Mouse (Mus musculus) ES-E14 (cell line): Measurements from ENCODE around the gene Kcnh5. TPM values are rescaled to one million over a fixed set of nuclear protein-coding genes. Genes with fewer than 3 reads are reported as not detected.

Experiments
- DNase-seq: peaks from one replicate; pipeline ENCODE4 v3.0.0-alpha.2; 2013; ENCODE audit warnings: low read depth, low spot score
- H3K27ac ChIP-seq: 2 replicates; pipeline ENCODE4 v1.5.1; 2012; ENCODE audit warnings: low read depth, mild to moderate bottlenecking, low read length, moderate library complexity, mixed read lengths; ENCODE audit not compliant: poor library complexity, insufficient read depth, severe bottlenecking
- H3K36me3 ChIP-seq: 2 replicates; pipeline ENCODE4 v1.6.1; 2012; ENCODE audit warnings: mild to moderate bottlenecking, low read length, moderate library complexity, mixed read lengths; ENCODE audit not compliant: control insufficient read depth, poor library complexity, insufficient read depth, severe bottlenecking
- H3K4me1 ChIP-seq, 2 experiments: fragments of 150-350 bp in 1 of 2; sonication (generic) in 1 of 2; 2 replicates each; pipeline ENCODE4 v1.6.1; 2012; ENCODE audit warnings: low read length in 2 of 2, mild to moderate bottlenecking in 1 of 2, mixed read lengths in 1 of 2; ENCODE audit not compliant: control insufficient read depth in 2 of 2, insufficient read depth in 2 of 2, poor library complexity in 1 of 2
- H3K4me3 ChIP-seq, 2 experiments: fragments of 150-350 bp in 1 of 2; sonication (generic) in 1 of 2; 2 replicates each; pipeline ENCODE4 v1.5.1; 2012; ENCODE audit warnings: low read length in 2 of 2, low read depth in 1 of 2, mild to moderate bottlenecking in 1 of 2, mixed read lengths in 1 of 2; ENCODE audit not compliant: insufficient read depth in 1 of 2, poor library complexity in 1 of 2, severe bottlenecking in 1 of 2
- H3K9ac ChIP-seq: 2 replicates; pipeline ENCODE4 v1.6.1; 2012; ENCODE audit warnings: low read depth, mild to moderate bottlenecking, low read length, mixed read lengths; ENCODE audit not compliant: poor library complexity, insufficient read depth, severe bottlenecking
- H3K9me3 ChIP-seq: fragments of 150-350 bp; sonication (generic); 2 replicates; pipeline ENCODE4 v1.6.1; 2012; ENCODE audit warnings: low read depth, mild to moderate bottlenecking, low read length; ENCODE audit not compliant: control insufficient read depth, insufficient read depth
- CHD2 ChIP-seq: IDR thresholded peaks from 2 replicates; pipeline ENCODE4 v1.6.1; 2014; ENCODE audit warnings: mild to moderate bottlenecking, low read depth, low read length, inconsistent platforms
- HCFC1 ChIP-seq: IDR thresholded peaks from 2 replicates; pipeline ENCODE4 v1.6.1; 2012; ENCODE audit warnings: low read length, inconsistent platforms, borderline replicate concordance; ENCODE audit not compliant: insufficient read depth
- MAFK ChIP-seq: IDR thresholded peaks from 2 replicates; pipeline ENCODE4 v1.6.1; 2014; ENCODE audit warnings: mild to moderate bottlenecking, low read depth, low read length, inconsistent platforms; ENCODE audit not compliant: insufficient read depth
- ZC3H11A ChIP-seq: IDR thresholded peaks from 2 replicates; pipeline ENCODE4 v1.6.1; 2012; ENCODE audit warnings: low read depth, mild to moderate bottlenecking, inconsistent platforms, low read length, borderline replicate concordance
- ZNF384 ChIP-seq: IDR thresholded peaks from 2 replicates; pipeline ENCODE4 v1.6.1; 2012; ENCODE audit warnings: low read depth, low read length, inconsistent platforms
- in situ Hi-C, 2 experiments: fragments of 600-800 bp; cut with MboI; formaldehyde crosslinking; loops; one replicate each; pipeline ENCODE4 v1.15.1; 2025; ENCODE audit warnings: low sequenced_read_pairs in 2 of 2, inconsistent platforms in 1 of 2; ENCODE audit not compliant: unreplicated experiment in 2 of 2
- total RNA-seq: library from RNA; depleted of rRNA; stranded (reverse); fragments of 300-350 nt; gene quantifications from 2 replicates; pipeline ENCODE4 v1.2.3, GENCODE M21; 2012; rRNA removed

Kcnh5 gene
- 0.11 and 0.18 TPM in 2 replicates for total RNA-seq

- Histone ChIP-seq H3K9ac (0 out of 2 replicates have a peak within 1 kb of the TSS, but pooled peaks have one; percentile 8), H3K4me1 (peaks cover 0 to 4% of the 10 kb centered on the region in 2 experiments; a peak in 1 of 4 replicates), H3K27ac (no peak within 1 kb of the TSS)
Observed at GRCm38 (mm10) chr12:75176691-75177645, at the start of gene Kcnh5. Gene Kcnh5, minus strand, starts transcription at chr12:75177332.

GRCm38 (mm10) chr12:75223966-75224365, 46.8 kb upstream of the Kcnh5 start:
- TF ChIP-seq ZC3H11A (no peak), CHD2 (no peak), ZNF384 (no peak), MAFK (no peak), HCFC1 (no peak)
- DNase-seq, result no peak
- H3K4me1 ChIP-seq, result no peaks in the 10 kb centered on the region
- H3K4me3 ChIP-seq, result no peak overlapping the region
- no peak overlapping the region for H3K27ac ChIP-seq
- in situ Hi-C loops, result no loop called here
- H3K9me3 ChIP-seq, result no peaks in the 10 kb centered on the region
- H3K36me3 ChIP-seq, result no peaks in the 10 kb centered on the region
- no peak overlapping the region for H3K9ac ChIP-seq

More at GRCm38 (mm10) chr12:75176691-75177645, at the start of gene Kcnh5:
- Histone ChIP-seq H3K4me3 (peak within 1 kb of the TSS; percentile 48 to 75), H3K9me3 (no peaks in the 10 kb centered on the region), H3K36me3 (no peaks in the 10 kb centered on the region)
- peak; percentile 37 for DNase-seq
- in situ Hi-C loops, result no loop called here
- TF ChIP-seq CHD2 (no peak), ZNF384 (no peak), MAFK (0 out of 2 replicates have a peak, but pooled peaks have one; percentile 15)

- Histone ChIP-seq H3K27ac (no peak overlapping the region), H3K4me3 (no peak overlapping the region), H3K36me3 (no peaks in the 10 kb centered on the region), H3K4me1 (no peaks in the 10 kb centered on the region), H3K9ac (no peak overlapping the region), H3K9me3 (no peaks in the 10 kb centered on the region)
- TF ChIP-seq ZC3H11A (no peak), ZNF384 (no peak), CHD2 (no peak), HCFC1 (no peak), MAFK (no peak)
- in situ Hi-C loops, result no loop called here
- DNase-seq, result no peak
Observed at GRCm38 (mm10) chr12:75189413-75189812, 12.3 kb upstream of the Kcnh5 start.

GRCm38 (mm10) chr12:75182646-75183045, 5.5 kb upstream of the Kcnh5 start:
- Histone ChIP-seq H3K4me3 (no peak overlapping the region), H3K9me3 (no peaks in the 10 kb centered on the region), H3K27ac (no peak overlapping the region), H3K36me3 (no peaks in the 10 kb centered on the region), H3K4me1 (peaks cover 0 to 4% of the 10 kb centered on the region in 2 experiments; a peak in 1 of 4 replicates), H3K9ac (no peak overlapping the region)
- in situ Hi-C loops, result no loop called here
- TF ChIP-seq CHD2 (no peak), HCFC1 (no peak), ZNF384 (no peak), MAFK (no peak), ZC3H11A (no peak)
- no peak for DNase-seq
